22 mouse cellular contexts compared by ENCODE assay signal in the genomic region with DNA sequence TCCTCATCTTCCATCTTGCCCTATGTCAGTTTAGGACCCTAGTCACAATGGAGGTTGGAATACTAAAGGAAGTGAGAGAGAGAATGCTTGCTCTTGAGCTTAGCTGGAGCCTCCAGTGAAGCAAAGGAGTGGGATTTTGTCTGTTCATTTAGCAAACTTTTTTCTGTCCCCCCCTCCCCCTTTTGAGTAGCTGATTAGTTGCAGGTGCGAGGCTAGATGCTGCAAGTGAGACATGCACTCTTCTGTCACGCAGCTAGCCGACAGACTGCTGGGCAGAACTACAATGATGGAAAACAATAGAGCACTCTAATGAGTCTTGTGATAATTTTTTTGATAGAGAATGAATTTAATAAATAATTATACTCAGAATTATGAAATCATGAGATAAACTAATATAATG. TPM values are rescaled to one million over a fixed set of nuclear protein-coding genes. Genes with fewer than 3 reads are reported as not detected.
DNase-seq lines count a peak whose midpoint lies in the region; ATAC-seq lines count a peak whose summit lies in the region.
"Had no signal": no experiment of that assay in that cellular context is flagged by ENCODE, and none has a peak within 500 bp of the region (broad histone marks: within the 10 kb centered on the region; RNA-seq: fewer than 3 reads in every experiment).

No protein-coding gene starts in this region.

- H3K27me3 ChIP-seq in embryonic facial prominence, embryonic 11.5 days (ENCODE audit: control insufficient read depth, insufficient read depth, low read length): no peaks in the 10 kb centered on the region
- H3K27me3 ChIP-seq: CH12.LX; embryonic facial prominence, embryonic 12.5 days; forebrain, embryonic 13.5 days; forebrain, embryonic 15.5 days had no signal

- no peak overlapping the region for H3K27ac ChIP-seq in embryonic facial prominence, embryonic 11.5 days (replicated peaks; ENCODE audit: low read depth, low read length)
- H3K27ac ChIP-seq: embryonic facial prominence, embryonic 12.5 days; forebrain, embryonic 13.5 days; forebrain, embryonic 15.5 days had no signal

- DNase-seq in embryo, embryonic 10.5 days (ENCODE audit: low spot score): peak; percentile 40
- no peak for DNase-seq in embryo, embryonic 10 days (ENCODE audit: low spot score)
- peak; percentile 59 for DNase-seq in retina, postnatal 1 day
- DNase-seq in retina, embryonic 14.5 days (ENCODE audit: low spot score): no peak
- DNase-seq in embryonic facial prominence, embryonic 11.5 days (ENCODE audit: low spot score): peak; percentile 57
- DNase-seq in left cerebral cortex, postnatal 14 days (ENCODE audit: low spot score in 2 of 2): no peak
- DNase-seq: adrenal gland, adult 2 months; adrenal gland, postnatal 10 days; adrenal gland, postnatal 25 days; B cell, adult 2 months; cerebellum, adult 11 months; cerebellum, adult 2 months; cerebellum, adult 9-10 months; cerebellum, postnatal 10 days; cerebellum, postnatal 25 days; forebrain, postnatal 0 days had no signal

- no peak overlapping the region for H3K4me2 ChIP-seq in embryonic facial prominence, embryonic 11.5 days (ENCODE audit: low read depth, low read length)
- H3K4me2 ChIP-seq: embryonic facial prominence, embryonic 12.5 days; forebrain, embryonic 13.5 days; forebrain, embryonic 15.5 days had no signal

- no peaks in the 10 kb centered on the region for H3K9me3 ChIP-seq in embryonic facial prominence, embryonic 11.5 days (replicated peaks; ENCODE audit: control insufficient read depth, low read length)
- H3K9me3 ChIP-seq: embryonic facial prominence, embryonic 12.5 days; forebrain, embryonic 13.5 days; forebrain, embryonic 15.5 days; G1E had no signal

- H3K4me3 ChIP-seq in embryonic facial prominence, embryonic 11.5 days (ENCODE audit: low read depth, low read length): no peak overlapping the region
- H3K4me3 ChIP-seq: embryonic facial prominence, embryonic 12.5 days; forebrain, embryonic 13.5 days; forebrain, embryonic 15.5 days had no signal

- no peak for ATAC-seq in embryonic facial prominence, embryonic 11.5 days (replicated peaks; ENCODE audit: insufficient number of reproducible peaks, low FRiP score, low TSS enrichment, low read depth)
- ATAC-seq: CD4-positive, CD25-positive, alpha-beta regulatory T cell, adult 4 months; forebrain, embryonic 13.5 days; forebrain, embryonic 15.5 days; forebrain, postnatal 0 days had no signal

- H3K4me1 ChIP-seq in embryonic facial prominence, embryonic 11.5 days (ENCODE audit: control insufficient read depth, insufficient read depth, low read length): no peaks in the 10 kb centered on the region
- H3K4me1 ChIP-seq: embryonic facial prominence, embryonic 12.5 days had no signal

- WGBS in embryonic facial prominence, embryonic 11.5 days: 32% methylated on average over 3 of the region's 3 CpGs

- intact Hi-C loops in left cerebral cortex, postnatal 14 days (cut with DNase I): no loop called here

- H3K36me3 ChIP-seq in embryonic facial prominence, embryonic 11.5 days (replicated peaks; ENCODE audit: control insufficient read depth, insufficient read depth, low read depth, low read length): no peaks in the 10 kb centered on the region
- H3K36me3 ChIP-seq: embryonic facial prominence, embryonic 12.5 days; forebrain, embryonic 15.5 days; G1E had no signal

- H3K9ac ChIP-seq in embryonic facial prominence, embryonic 11.5 days (replicated peaks; ENCODE audit: low read length): no peak overlapping the region
- H3K9ac ChIP-seq: embryonic facial prominence, embryonic 12.5 days; forebrain, embryonic 13.5 days; forebrain, embryonic 15.5 days; forebrain, postnatal 0 days had no signal

RNA-seq across cellular contexts. Expression of a gene that starts 49.7 kb away (rescaled TPM):
- 7.7 and 10.2 TPM in 2 replicates for polyA plus RNA-seq in embryonic facial prominence, embryonic 11.5 days (2014; fragmentation: Nextera tagmentation; extraction: Ambion mirVana)
- total RNA-seq in left cerebral cortex, postnatal 14 days (2021): 1 to 10 TPM; 3.4 to 3.6 TPM
- polyA plus RNA-seq: G1E had no signal

Comparison
In these comparisons a context has a peak if more than half of its experiments do, and no peak if none do; other contexts are left out.
1. DNase-seq: peak in embryo, embryonic 10.5 days (single experiment), retina, postnatal 1 day (single experiment) and embryonic facial prominence, embryonic 11.5 days (single experiment); none in embryo, embryonic 10 days (single experiment), retina, embryonic 14.5 days (single experiment) and left cerebral cortex, postnatal 14 days (0 of 2).